Mouse (Mus musculus): Measurements from ENCODE around the gene Bik. TPM values are rescaled to one million over a fixed set of nuclear protein-coding genes. Genes with fewer than 3 reads are reported as not detected.

Bik gene
- total RNA-seq, 2 experiments from 2014 or later, result not detected

DNA sequence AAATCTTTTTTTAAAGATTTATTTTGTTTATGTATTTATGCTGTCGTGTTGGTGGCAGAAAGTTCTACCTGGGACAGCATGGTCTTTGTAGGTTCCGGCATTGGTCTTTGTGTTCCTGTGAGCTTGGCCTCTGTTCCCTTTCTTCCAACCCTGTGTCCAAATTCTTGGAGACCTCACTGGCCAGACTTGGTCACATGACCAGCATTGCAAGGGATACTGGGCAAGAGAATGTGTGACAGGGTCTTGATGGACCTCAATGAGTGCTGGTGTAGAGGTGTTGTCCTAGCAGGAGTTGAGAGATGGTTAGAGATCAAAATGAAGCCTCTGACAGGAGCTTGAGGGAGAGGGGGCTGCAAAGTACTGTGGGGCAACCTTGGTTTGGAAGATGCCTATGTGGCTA is 12.2 kb downstream of the Bik start:
- intact Hi-C loops (cut with DNase I), result no loop called here
- DNase-seq (ENCODE audit: low spot score in 2 of 2), result no peak

DNA sequence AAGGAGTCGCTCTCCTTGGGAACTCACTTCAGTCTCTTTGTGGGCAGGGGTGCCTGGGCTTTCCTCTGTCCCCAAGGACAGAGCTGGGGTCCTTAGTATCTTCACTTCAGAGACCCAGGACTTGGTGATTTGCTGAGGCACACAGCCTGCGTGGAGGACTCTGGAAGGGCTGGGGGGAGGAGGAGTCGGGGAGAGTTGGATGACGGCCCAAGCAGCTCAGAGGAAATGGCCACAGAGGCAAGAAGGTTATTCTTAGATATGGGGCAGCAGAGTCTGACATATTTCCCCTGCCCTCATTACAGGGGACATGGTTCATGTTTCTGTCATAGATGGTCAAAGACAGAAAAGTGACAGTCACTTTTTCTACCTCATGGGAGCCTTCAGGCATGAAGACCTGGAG is 13.2 kb downstream of the Bik start:
- intact Hi-C loops (cut with DNase I), result no loop called here

DNA sequence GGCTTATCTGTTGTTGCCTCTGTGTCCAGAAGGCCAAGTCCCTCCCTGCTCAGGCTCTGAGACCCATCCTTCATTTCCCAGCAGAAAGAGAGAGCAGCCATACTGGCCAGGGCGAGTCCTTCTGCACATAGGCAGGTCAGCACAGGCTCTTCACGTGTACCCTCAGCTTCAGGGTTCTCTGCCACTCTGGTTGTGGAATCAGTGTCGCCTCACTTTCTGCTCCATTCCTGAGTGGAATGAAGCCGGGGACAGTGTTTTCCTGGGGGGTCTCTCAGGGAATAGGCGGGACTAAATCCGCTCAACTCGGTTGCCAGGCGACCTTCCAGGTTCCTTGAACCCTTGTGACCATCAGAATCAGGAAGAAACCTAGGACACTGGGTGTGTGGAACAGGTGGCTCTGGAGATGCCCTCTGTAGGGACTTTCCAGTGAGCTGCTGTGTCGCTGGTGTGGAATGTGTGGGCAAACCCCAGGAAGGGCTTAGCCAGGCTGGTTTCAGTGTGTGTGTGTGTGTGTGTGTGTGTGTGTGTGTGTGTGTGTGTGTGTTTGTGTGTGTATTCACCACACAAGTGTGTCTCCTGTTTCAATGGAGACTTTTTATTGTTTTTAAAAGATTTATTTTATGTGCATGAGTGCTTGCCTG is 15.1 kb downstream of the Bik start:
- DNase-seq (ENCODE audit: low spot score in 2 of 2), result no peak
- intact Hi-C loops (cut with DNase I), result no loop called here

More for the DNA sequence above, 13.2 kb downstream of the Bik start:
- DNase-seq (ENCODE audit: low spot score in 2 of 2), result no peak

DNA sequence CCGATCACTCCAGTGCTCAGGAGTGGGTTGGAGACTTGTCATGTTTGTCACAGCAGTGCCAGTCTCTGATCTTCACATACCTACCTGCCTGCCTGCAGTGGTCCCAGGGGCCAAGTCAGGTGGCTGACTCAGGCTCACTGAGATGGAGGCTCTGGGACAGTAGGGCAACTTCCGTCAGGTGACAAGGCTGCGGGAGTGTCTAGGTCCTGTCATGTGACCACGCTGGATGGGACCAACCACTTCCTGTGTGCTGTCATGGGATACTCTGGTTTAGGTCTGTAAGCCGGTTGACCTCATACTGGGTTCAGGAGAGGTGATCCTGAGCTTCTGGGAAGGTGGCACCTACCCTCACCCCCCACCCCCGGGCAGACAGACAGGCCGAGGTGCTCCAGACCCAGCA is 19.4 kb downstream of the Bik start:
- no peak for DNase-seq (ENCODE audit: low spot score in 2 of 2)
- intact Hi-C loops (cut with DNase I), result no loop called here

DNA sequence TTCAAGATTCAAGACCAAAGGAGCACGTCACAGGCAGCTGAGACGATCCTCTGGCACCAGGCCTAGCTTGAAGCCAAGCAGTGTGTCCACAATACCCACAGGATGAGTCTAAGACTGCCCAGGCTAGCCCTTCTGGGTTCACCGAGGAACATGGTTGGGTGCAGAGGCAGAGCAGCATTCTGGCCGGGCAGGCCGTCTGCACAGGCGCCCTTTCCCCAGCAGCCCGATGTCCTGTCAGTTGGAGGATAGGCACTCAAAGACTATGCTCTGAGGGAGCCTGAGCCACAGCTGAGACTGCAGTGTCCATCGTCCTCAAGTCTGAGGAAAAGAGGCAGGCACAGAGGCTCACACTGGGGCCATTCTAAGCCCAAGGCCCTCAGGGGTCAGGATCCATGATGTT is 20.5 kb downstream of the Bik start:
- intact Hi-C loops (cut with DNase I), result no loop called here
- DNase-seq (ENCODE audit: low spot score in 2 of 2), result no peak

DNA sequence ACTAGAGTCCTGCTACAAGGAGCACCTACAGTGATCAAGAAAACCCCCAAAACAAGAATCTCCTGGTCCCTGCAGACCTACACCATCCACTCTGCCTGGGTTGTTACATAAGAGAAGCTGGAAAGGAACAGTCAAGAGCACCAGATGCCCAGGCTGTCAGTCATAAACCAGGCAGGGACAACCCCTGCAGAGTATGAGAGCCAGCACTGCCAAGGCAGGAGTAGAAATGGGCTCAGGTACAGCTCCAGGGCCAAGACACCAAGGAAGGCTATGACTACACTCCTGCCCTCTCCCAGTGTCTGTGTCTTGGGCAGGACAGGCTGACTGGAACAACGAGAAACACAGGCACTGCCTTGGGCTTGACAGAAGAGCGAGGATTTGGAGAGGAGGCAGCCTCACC is 23.5 kb downstream of the Bik start:
- DNase-seq (ENCODE audit: low spot score in 2 of 2), result no peak
- intact Hi-C loops (cut with DNase I), result no loop called here

DNA sequence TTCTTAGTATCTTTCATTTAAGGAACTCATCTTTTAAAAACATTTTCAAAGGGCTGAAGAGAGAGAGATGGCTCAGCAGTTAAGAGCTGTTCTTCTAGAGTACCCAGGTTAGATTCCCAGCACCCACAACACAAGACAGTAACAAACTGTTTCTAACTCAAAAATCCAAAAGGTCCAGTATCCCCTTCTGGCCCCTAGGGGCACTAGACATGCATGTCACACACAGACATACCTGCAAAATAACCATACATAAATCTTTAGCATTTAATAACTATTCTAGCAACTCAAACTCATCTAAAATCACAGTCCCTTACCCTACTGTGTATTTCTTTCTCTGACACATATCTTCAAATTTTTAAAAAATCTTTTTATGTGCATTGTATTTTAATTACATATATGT is 27.2 kb downstream of the Bik start:
- no peak for DNase-seq (ENCODE audit: low spot score in 2 of 2)
- intact Hi-C loops (cut with DNase I), result no loop called here

DNA sequence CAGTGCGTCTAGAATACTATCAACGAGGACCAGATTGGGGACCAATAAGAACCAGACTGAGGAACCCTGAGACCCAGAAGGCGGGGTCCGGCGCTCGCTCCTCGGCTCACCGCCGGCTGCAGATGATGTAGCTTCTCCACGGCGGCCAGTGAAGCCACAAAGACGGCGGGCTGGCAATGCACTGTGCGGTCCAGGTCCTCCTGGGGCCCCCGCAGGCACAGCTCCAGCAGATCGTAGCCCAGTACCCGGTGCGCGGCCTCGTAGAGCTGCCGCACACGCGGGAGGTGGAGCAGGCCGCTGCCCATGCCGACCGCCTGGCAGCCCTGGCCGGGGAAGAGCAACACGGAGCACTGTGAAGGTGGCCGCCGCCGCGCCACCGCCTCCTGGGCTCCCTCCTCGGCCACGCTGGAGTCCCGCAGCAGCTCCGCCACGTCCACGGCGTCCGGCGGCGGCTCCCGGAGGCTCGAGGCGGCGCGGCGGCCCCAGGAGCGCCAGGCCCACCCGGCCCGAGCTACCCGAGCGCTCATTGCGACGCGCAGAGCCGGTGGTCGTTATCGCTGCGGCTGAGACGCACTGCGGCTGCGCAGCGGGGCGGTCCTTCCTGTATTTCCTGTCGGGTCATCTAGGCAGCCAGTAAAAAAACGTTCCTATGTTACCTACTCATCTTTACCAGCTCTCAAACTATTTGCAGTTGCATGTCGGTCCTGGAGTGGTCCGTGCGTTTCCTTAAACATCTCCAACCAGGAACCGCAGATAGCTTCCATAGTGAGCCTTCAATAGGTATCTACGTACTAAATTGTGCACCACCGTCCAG is 28.7 kb downstream of the Bik start:
- DNase-seq (ENCODE audit: low spot score in 2 of 2), result peak; percentile 89 to 90
- intact Hi-C loops (cut with DNase I), result no loop called here

DNA sequence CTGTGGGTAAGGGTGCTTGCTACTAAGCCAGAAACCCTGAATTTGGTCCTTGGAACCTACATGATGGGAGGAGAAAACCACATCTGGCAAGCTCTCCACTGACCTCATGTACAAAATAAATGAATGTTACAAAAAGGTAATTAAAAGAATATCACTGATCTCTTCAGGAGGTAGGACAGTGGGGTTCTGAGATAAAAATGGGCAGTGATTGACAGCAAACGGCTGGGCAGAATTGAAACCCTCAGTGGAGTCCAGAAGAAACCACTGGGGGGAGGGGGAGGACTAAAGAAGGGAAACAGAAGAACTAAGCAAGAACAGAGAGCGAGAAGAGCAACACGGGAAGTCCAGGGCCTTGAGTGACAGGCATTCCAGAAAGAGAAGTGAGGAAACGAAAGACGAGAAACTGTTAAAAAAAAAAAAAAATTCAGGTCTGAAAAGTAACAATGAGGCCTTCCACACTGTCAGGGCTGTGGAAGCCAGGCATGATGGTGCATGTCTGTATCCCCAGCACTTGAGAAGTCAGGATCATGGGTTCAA is 34.3 kb downstream of the Bik start:
- DNase-seq (ENCODE audit: low spot score in 2 of 2), result no peak
- intact Hi-C loops (cut with DNase I), result no loop called here

DNA sequence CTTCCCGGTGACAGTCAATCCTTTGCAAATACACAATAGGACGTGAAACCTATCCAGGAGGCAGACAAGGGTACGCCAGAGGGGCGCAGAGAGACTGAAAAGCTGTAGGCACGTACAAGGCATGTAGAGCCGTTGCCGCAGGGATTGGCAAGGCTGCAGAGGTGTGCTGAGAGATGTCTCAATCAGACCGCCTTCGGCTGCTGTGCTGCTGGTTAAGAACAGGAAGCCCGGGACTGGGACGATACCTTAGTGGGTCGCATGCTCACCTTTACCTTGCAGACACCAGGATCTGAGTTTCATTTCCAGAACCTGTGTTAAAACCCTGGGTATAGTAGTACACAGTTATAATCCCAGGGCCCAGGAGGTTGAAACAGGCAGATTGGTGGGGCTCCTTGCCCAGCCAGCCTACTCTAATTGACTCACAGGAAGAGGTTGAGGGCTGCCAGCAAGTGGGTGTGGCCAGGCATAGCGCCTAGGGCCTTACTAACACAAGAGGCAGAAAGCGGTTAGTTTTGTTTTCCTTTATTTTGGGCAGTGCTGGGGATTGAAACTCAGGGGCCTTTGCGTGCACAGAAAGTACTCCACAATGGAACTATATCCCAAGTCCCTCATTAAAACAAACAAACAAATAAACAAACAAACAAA is 36.1 kb downstream of the Bik start:
- peak in 1 of 2 experiments; percentile 82 for DNase-seq (ENCODE audit: low spot score in 2 of 2)
- intact Hi-C loops (cut with DNase I), result no loop called here

DNA sequence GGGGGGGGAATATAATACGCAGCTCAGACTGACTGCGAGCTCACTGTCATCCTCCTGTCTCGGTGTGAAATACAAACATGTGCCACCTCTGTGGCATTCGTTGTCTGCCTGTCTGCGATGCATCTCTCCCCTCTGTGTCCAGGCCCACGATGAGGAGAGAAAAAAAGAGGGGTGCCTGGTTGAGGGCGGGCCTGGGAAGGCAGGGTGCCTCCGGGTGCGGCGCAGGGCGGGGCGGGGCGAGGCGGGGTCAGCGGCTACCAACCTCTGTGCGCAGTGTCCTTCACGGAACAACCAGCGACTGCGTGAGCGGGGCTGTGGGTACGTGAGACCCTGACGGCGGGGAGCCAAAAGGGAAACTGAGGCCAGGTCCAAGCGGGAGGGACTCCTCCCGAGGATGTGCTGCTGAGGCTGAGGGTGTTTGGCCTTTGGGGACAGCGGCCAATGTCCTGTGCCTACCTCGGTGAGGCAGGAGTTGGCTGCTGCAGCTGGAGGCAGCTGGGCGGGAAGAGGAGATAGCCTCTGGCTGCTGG is 36.7 kb downstream of the Bik start, which contains the start of the genes Tspo and Mcat:
Gene Tspo (plus strand): TSS at position 266 of the 530 bp plus-strand sequence.
Gene Mcat (minus strand): TSS at position 461 of the 530 bp plus-strand sequence.
- no peak for DNase-seq (ENCODE audit: low spot score in 2 of 2)
- intact Hi-C loops (cut with DNase I), result no loop called here

DNA sequence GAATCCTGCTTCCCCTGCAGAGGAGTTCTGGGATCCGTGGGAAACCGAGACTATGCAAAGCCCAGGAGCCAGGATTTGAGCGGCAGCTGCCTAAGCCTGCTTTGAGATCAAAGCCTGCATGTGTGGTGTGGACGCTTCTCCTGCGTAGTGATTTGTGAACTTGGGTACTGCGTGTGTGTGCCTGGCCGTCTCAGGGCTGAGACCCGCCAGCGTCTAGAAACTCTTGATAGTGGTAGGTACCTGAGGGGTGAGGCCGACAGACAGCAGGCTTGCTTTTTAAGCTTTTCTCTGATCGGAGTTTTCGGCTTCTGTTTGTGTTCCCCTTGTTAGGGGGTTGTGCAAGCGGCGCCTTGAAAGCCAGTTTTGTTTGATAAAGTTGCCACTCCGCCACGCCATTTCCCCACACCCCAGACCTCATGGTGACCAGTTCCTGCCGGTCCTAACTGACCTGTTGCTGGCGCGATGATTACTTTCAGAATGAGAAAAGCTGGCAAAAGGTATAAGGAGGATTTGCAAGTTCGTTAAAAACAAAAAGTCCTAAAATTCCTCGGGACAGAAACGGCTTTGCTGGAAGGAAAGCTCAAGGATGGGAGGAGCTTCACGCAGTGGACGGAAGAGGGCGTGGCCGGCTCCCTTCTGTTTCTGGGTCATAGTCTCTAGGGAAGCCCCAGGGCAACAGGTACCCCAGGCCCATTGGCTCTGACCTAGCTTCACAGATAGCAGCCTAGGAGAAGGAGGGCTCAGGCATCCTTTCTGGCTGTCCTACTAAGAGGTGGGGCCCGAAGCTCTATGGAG is 37.4 kb downstream of the Bik start:
- intact Hi-C loops (cut with DNase I), result no loop called here
- no peak for DNase-seq (ENCODE audit: low spot score in 2 of 2)

DNA sequence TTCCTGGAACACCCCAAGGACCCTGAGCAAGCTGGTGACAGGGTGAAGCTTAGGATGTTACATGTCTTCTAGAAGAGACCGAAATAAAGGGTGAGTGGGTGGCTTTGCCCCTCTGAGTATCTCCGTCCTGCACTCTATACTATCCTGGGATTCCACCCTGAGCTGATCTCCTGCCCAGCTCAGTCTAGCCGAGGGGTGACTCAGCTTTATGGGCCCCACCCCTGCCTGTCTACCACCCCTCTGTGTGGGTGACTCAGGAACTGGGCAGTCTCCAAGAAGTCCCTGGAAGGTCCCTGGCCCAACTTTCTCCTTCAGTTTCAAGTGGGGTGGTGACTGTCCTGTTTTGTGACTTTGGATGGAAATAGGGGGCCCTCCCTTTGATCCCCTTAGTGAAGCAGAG is 38.8 kb downstream of the Bik start:
- no peak for DNase-seq (ENCODE audit: low spot score in 2 of 2)
- intact Hi-C loops (cut with DNase I), result no loop called here

DNA sequence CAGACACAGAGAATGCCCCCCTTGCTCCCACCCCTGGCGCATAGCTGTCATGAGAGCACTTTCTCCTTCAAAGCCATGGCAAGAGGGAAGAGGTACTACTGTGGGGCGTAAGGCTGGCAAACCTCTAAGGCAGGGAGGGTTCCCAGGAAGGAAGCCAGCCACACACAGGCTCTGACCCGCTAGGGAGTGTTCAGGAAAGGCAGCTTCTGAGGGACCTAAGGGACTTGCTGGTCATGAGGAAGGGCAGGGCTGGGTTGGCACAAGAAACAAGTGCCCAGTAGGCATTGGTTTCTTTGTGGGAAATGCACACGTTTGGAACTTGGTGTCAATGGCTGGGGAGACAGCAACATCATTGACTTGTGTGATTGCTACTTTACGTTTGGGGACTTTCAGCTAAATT is 39.3 kb downstream of the Bik start:
- no peak for DNase-seq (ENCODE audit: low spot score in 2 of 2)
- intact Hi-C loops (cut with DNase I), result no loop called here

DNA sequence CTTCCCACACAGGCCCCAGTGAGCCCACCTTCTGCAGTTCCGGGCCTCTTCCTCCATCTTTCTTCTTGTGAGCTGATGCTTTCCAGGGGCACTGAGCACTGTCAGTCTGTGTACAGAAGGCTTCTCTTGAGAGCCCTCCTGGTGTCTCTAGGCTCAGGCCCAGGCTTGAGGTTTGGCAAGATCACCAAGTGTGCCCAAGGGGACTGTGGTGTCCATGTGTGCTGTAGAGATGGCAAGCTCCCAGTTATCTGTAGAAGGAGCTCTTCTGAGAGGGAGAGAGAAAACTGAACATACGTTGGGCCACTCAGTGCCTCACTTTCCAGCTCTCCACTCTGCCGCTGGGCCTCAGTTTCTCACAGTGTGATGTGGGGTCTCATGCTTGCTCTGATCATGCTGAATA is 41.1 kb downstream of the Bik start:
- intact Hi-C loops (cut with DNase I), result no loop called here
- no peak for DNase-seq (ENCODE audit: low spot score in 2 of 2)

DNA sequence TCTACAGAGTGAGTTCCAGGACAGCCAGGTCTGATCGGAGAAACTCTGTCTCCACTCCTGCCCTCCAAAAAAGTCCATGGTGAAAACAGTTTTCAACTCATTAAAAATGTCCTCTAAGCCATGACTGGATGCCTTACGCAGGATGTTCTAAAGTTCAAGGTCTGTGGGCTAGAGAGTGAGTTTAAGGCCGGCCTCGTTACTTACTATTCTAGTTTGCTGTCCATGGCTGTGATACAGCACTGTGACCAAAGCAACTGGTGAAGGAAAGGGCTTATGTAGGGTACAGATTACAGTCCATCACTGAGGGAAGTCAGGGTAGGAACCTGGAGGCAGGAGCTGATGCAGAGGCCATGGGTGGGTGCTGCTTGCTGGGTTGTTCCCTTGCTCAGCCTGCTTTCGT is 41.9 kb downstream of the Bik start:
- no peak for DNase-seq (ENCODE audit: low spot score in 2 of 2)
- intact Hi-C loops (cut with DNase I), result no loop called here

DNA sequence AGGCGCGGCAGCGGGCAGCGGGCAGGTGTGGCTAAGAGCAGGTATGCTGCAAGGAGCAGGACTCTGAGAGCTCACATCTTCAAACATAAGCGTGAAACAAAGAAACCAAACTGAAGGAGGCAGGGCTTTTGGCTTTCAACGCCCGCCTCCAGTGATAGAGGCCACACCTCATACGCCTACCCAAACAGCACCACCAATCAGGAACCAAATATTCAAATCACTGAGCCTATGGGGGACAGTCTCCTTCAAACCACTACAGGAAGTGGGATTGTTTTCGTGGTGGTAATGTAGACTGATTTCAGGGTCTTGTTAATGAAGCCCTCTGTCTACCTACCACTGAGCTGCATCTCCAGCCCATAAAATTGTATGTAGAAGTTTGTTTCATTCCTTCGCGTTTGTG is 43.0 kb downstream of the Bik start:
- intact Hi-C loops (cut with DNase I), result no loop called here

DNA sequence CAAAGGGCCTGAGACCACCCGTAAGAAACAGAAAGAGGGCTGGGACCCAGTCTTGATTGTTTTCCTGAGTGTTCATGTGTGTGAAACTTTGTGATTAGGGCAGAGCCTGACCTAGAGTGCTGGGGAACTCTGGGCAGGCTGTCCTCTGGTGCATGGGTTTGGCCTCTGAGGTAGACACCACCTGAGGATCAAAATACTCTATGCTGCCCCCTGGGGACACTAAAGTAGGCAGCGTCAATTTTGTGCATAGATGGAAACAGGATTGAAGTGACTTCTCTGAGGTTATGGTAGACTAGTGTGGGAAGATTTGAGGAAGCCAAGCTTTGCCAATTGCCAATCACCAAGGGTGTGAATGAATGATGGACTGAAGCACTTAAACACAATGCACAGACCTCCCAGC is 44.0 kb downstream of the Bik start:
- DNase-seq (ENCODE audit: low spot score in 2 of 2), result no peak
- intact Hi-C loops (cut with DNase I), result no loop called here

More for the DNA sequence above, 43.0 kb downstream of the Bik start:
- DNase-seq (ENCODE audit: low spot score in 2 of 2), result no peak

DNA sequence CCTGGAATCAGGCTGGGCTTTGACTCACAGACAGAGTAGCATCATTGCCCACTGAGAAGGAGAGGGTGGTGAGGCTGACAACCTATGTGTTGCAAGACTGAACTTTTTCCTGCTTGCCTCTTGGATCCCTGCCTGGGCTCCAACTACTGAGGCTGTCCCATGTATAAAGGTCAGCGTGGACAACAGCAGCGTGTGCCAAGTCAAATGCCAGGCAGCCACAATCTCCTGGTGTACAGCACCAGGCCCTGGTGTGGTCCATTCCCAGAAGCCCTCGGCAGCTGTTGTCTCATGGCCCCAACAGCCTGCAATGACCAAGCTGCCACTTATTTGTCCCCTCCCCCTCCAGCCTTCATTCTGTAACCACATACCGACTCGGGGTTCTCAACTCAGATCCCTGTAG is 45.0 kb downstream of the Bik start:
- intact Hi-C loops (cut with DNase I), result no loop called here
- DNase-seq (ENCODE audit: low spot score in 2 of 2), result no peak

DNA sequence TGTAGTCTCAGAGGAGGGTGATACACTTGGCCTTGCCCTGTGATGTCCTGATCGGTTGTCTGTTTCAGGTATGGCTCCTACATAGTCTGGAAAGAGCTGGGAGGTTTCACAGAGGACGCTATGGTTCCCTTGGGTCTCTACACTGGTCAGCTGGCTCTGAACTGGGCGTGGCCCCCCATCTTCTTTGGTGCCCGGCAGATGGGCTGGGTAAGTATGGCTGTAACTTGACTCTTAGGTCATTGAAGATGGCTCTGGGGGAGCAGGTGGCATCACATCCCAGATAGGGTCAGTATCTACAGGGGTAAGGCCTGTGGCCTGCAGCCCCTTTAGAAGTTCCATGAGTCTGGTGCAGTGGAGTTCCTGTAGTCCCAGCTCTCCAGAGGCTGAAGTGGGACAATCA is 45.5 kb downstream of the Bik start:
- intact Hi-C loops (cut with DNase I), result no loop called here
- DNase-seq (ENCODE audit: low spot score in 2 of 2), result no peak
